Mouse (Mus musculus): ENCODE results near the gene Galns. TPM values are rescaled to one million over a fixed set of nuclear protein-coding genes. Genes with fewer than 3 reads are reported as not detected.

Galns gene
- polyA plus RNA-seq, 1 experiment, result 8.2 TPM

GRCm38 (mm10) chr8:122547815-122548214 lies 63.4 kb downstream of the Galns start:
- no peak for DNase-seq (ENCODE audit: low read depth)

GRCm38 (mm10) chr8:122546811-122547453 lies 64.3 kb downstream of the Galns start:
- TF ChIP-seq CTCF (IDR thresholded peaks at IDR 0.05; ENCODE audit: borderline replicate concordance, extremely low read depth, insufficient read depth, insufficient read length), result no peak
- TF ChIP-seq POLR2A (IDR thresholded peaks at IDR 0.05; ENCODE audit: borderline replicate concordance, extremely low read depth, insufficient read depth, insufficient read length, poor library complexity, severe bottlenecking), result no peak
- no peak for DNase-seq (ENCODE audit: low read depth)

More at GRCm38 (mm10) chr8:122547815-122548214, 63.4 kb downstream of the Galns start:
- TF ChIP-seq CTCF (IDR thresholded peaks at IDR 0.05; ENCODE audit: borderline replicate concordance, extremely low read depth, insufficient read depth, insufficient read length), result no peak
- TF ChIP-seq POLR2A (IDR thresholded peaks at IDR 0.05; ENCODE audit: borderline replicate concordance, extremely low read depth, insufficient read depth, insufficient read length, poor library complexity, severe bottlenecking), result no peak

GRCm38 (mm10) chr8:122546066-122546755 lies 65.1 kb downstream of the Galns start:
- no peak for TF ChIP-seq CTCF (IDR thresholded peaks at IDR 0.05; ENCODE audit: borderline replicate concordance, extremely low read depth, insufficient read depth, insufficient read length)
- TF ChIP-seq POLR2A (IDR thresholded peaks at IDR 0.05; ENCODE audit: borderline replicate concordance, extremely low read depth, insufficient read depth, insufficient read length, poor library complexity, severe bottlenecking), result no peak
- DNase-seq (ENCODE audit: low read depth), result no peak

- no peak for DNase-seq (ENCODE audit: low read depth)
- no peak for TF ChIP-seq POLR2A (IDR thresholded peaks at IDR 0.05; ENCODE audit: borderline replicate concordance, extremely low read depth, insufficient read depth, insufficient read length, poor library complexity, severe bottlenecking)
- no peak for TF ChIP-seq CTCF (IDR thresholded peaks at IDR 0.05; ENCODE audit: borderline replicate concordance, extremely low read depth, insufficient read depth, insufficient read length)
Observed at GRCm38 (mm10) chr8:122544138-122544537, 67.1 kb downstream of the Galns start.

GRCm38 (mm10) chr8:122538310-122539076 lies 72.8 kb downstream of the Galns start:
- no peak for DNase-seq (ENCODE audit: low read depth)
- TF ChIP-seq CTCF (IDR thresholded peaks at IDR 0.05; ENCODE audit: borderline replicate concordance, extremely low read depth, insufficient read depth, insufficient read length) (no peak), POLR2A (IDR thresholded peaks at IDR 0.05; ENCODE audit: borderline replicate concordance, extremely low read depth, insufficient read depth, insufficient read length, poor library complexity, severe bottlenecking) (no peak)

GRCm38 (mm10) chr8:122537812-122538211 lies 73.5 kb downstream of the Galns start:
- DNase-seq (ENCODE audit: low read depth), result no peak
- TF ChIP-seq CTCF (IDR thresholded peaks at IDR 0.05; ENCODE audit: borderline replicate concordance, extremely low read depth, insufficient read depth, insufficient read length) (no peak), POLR2A (IDR thresholded peaks at IDR 0.05; ENCODE audit: borderline replicate concordance, extremely low read depth, insufficient read depth, insufficient read length, poor library complexity, severe bottlenecking) (no peak)

GRCm38 (mm10) chr8:122537033-122537432 lies 74.2 kb downstream of the Galns start:
- DNase-seq (ENCODE audit: low read depth), result no peak
- TF ChIP-seq CTCF (IDR thresholded peaks at IDR 0.05; ENCODE audit: borderline replicate concordance, extremely low read depth, insufficient read depth, insufficient read length) (no peak), POLR2A (IDR thresholded peaks at IDR 0.05; ENCODE audit: borderline replicate concordance, extremely low read depth, insufficient read depth, insufficient read length, poor library complexity, severe bottlenecking) (no peak)

GRCm38 (mm10) chr8:122531312-122531711 lies 80.0 kb downstream of the Galns start:
- no peak for DNase-seq (ENCODE audit: low read depth)
- TF ChIP-seq CTCF (IDR thresholded peaks at IDR 0.05; ENCODE audit: borderline replicate concordance, extremely low read depth, insufficient read depth, insufficient read length) (no peak), POLR2A (IDR thresholded peaks at IDR 0.05; ENCODE audit: borderline replicate concordance, extremely low read depth, insufficient read depth, insufficient read length, poor library complexity, severe bottlenecking) (no peak)

GRCm38 (mm10) chr8:122529159-122529558 lies 82.1 kb downstream of the Galns start:
- DNase-seq (ENCODE audit: low read depth), result no peak
- TF ChIP-seq CTCF (IDR thresholded peaks at IDR 0.05; ENCODE audit: borderline replicate concordance, extremely low read depth, insufficient read depth, insufficient read length) (no peak), POLR2A (IDR thresholded peaks at IDR 0.05; ENCODE audit: borderline replicate concordance, extremely low read depth, insufficient read depth, insufficient read length, poor library complexity, severe bottlenecking) (no peak)

Other genes with a start within 250 kb of the Galns start
- 44.5 and 51.8 TPM in 2 replicates for gene Zc3h18, start 234.9 kb downstream of the Galns start, polyA plus RNA-seq (2012; rRNA removed)
- 0.92 and 0.97 TPM in 2 replicates for gene Il17c, start 189.4 kb downstream of the Galns start, polyA plus RNA-seq (2012; rRNA removed)
- gene Cyba, start 178.5 kb downstream of the Galns start, polyA plus RNA-seq (2012; rRNA removed), result 22.3 and 25.7 TPM in 2 replicates
- gene Mvd, start 168.0 kb downstream of the Galns start, polyA plus RNA-seq (2012; rRNA removed), result 60.8 and 63.9 TPM in 2 replicates
- gene Snai3, start 150.7 kb downstream of the Galns start, polyA plus RNA-seq (2012; rRNA removed), result not detected in 2 replicates
- 59.5 and 80.9 TPM in 2 replicates for gene Rnf166, start 135.4 kb downstream of the Galns start, polyA plus RNA-seq (2012; rRNA removed)
- 58.5 and 74.9 TPM in 2 replicates for gene Ctu2, start 135.3 kb downstream of the Galns start, polyA plus RNA-seq (2012; rRNA removed)
- 12.8 and 13.4 TPM in 2 replicates for gene Piezo1, start 60.1 kb downstream of the Galns start, polyA plus RNA-seq (2012; rRNA removed)
- gene Cdt1, start 43.4 kb downstream of the Galns start, polyA plus RNA-seq (2012; rRNA removed), result 21.3 and 31.8 TPM in 2 replicates
- gene Aprt, start 34.6 kb downstream of the Galns start, polyA plus RNA-seq (2012; rRNA removed), result 103 and 126 TPM in 2 replicates
- gene Trappc2l, start 177 bp upstream of the Galns start, polyA plus RNA-seq (2012; rRNA removed), result 132 and 142 TPM in 2 replicates
- gene Pabpn1l, start 11.3 kb upstream of the Galns start, polyA plus RNA-seq (2012; rRNA removed), result 0.07 TPM in 1 of 2 replicates, not detected in the other
- 9.5 and 30.2 TPM in 2 replicates for gene Cbfa2t3, start 87.6 kb upstream of the Galns start, polyA plus RNA-seq (2012; rRNA removed)
- gene Acsf3, start 164.0 kb upstream of the Galns start, polyA plus RNA-seq (2012; rRNA removed), result 18.9 and 19.5 TPM in 2 replicates
- gene Cdh15, start 236.5 kb upstream of the Galns start, polyA plus RNA-seq (2012; rRNA removed), result 1.0 and 1.2 TPM in 2 replicates